Mouse (Mus musculus): ENCODE data around the gene Ak1.

Ak1 gene

DNA sequence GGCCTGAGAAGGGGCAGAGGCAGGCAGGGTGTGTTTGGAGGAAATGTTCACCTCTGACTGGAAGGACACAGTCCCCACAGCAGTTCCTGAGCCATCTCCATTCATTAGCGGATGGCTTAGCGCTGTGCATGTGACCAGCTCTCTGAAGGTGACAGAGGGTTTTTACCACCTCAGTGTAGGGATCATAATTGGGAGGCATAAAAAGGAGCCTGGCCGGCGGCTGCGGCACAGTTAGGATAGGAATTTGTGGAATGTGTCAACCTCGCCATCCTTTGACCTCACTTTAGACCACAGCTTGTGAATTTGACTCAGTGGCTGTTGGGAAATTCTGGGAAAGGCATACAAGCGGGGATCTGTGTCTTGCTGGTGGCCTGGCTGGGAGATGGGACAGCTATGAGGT is 32.2 kb downstream of the Ak1 start:
- ATAC-seq (ENCODE audit: low TSS enrichment) = no peak

DNA sequence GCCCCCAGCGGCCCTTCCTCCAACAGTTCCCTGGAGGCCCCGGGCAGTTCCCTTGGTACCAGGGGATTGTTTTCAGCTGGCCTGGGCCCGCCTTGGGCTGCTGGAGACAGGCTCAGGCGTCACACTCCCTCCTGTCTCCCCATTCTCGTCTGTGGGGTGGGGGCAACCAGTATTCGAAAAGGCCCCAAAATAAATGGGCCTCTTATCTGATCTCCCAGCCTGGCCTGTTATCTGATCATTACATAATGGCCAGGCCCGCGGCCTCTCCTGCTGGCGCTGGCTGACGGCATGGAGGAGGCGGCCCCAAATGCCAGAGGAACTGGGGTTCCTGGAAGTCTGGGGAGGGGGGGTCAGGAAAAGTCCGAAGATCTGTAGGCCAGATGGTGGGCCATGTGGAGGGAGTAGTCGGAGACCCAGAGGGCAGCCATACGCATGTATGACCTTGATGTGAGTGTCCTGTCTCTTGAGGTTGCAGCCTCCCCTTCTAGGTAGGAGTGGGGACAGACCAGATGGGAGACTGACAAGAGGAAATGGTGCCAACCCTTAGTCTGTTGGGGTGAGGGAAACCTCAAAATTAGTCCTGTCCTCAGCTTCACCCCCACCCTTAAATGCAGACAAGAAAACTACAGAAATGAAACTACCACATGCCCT is 33.3 kb downstream of the Ak1 start:
- ATAC-seq (ENCODE audit: low TSS enrichment) = no peak

DNA sequence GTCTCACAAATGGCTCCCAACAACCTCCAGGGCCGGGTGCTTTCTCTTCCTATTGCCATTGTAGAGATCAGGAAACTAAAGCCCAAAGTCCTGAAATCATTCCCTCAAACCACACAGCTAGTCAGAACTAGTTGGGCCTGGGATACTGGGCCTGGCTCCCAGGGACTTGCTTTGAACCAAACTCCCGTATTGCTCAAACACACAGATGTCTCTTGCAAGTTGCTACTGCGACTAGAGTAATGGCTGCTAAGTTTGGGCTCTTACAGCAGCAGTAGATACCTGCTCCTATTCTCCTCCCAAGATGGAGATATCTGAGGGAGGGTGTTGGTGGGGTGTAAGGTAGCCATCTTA is 33.8 kb downstream of the Ak1 start:
- ATAC-seq (ENCODE audit: low TSS enrichment) = no peak

DNA sequence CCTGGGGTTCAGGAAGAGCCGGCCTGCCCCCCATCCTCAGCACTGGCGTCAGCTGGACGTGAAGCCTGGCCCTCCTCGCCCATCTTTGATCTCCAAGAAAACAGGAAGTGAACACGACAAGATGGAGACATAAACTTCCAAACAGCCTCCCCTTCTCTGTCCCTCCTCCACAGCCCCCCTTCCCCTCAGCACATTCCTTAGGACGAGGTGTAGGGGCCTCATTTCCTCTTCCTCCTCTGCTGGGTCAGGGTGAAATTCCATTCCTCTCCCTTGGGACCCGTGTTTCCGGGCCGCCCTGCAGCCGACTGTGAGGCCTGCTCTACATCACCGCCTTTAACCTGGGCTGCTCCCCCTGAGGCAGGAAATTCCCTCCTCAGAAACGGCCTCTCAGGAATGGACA is 34.3 kb downstream of the Ak1 start:
- ATAC-seq (ENCODE audit: low TSS enrichment) = no peak

DNA sequence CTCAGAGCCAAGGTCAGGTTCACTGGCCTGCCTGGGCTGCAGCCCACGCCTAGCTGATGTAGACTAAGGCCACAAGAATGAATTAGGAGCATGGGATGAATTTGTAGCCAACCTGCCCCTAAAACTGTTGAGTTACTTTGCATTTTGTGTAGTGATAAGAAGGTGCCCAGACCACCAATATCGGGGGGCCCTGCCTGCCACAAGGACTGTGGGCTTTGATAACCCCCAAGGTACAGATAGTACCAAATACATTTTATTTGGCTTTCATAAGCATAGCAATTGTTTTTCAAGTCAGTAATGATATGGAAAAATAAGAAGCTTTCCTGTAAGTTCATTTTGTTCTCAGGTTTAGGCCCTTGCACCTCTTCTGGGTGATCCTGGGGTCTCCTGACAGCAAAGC is 37.3 kb downstream of the Ak1 start:
- ATAC-seq (ENCODE audit: low TSS enrichment) = no peak

DNA sequence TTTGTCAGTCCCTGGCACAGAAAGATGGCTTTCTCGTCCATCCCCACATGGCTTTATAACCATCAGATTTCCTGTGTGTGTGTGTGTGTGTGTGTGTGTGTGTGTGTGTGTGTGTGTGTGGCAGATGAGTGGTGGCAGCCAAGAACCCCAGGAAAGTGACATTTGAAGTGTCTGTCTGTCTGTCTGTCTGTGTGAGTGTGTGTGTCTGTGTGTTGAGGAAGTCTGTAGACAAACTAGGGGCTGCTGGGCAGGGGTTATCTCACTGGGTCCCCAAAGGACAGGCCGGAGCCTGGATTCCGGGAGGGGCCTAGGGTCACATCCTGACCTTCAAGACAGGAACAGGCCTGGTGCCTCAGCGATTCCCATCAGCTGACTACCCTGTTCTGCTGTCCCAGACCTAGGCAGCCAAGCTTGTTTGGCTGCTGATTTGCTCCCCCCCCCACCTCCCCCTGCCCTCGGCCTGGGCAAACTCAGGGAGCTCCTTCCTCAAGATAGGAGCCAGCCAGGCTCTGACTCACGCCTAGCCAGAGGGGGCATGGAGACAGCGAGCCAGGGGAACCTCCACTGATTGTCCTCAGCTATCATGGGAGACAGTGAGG is 40.0 kb downstream of the Ak1 start:
- ATAC-seq (ENCODE audit: low TSS enrichment) = no peak

DNA sequence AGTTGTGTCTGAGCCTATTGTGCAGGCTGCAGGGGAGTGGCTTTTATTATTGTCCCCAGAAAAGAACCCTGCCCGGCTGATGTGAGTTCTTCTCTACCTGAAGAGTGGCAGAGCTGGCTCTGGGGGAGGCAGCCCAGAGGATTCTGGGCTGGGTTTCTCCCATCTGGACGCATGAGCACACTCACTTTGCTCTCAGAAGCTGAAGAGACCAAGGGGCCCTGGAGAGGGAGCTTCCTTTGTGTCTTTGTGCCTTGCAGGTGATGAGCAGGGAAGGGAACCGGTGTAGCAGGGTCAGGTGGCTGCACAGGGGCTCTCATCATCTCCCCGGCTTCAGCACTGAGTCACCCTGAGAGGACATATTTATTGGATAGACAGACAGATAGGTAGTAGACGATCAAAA is 40.7 kb downstream of the Ak1 start:
- no peak for ATAC-seq (ENCODE audit: low TSS enrichment)

DNA sequence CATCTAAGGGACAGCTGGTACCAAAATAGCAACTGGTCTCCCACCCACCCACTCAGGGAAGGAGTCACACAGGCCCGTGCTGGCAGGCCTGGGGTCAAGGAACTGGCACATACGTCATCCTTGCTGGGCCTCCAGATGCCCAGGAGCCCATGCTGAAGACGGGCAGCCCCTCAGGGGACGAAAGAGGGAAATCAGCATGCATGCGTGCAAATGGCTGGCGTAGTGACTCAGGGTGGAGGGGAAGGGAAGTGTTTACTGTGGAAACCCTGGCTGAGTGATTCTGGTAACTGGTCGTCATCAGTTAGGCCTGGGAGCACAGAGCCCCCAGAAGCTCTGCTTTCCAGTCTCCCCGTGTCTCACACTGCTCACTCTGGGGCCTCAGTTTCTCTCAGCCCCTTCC is 43.8 kb downstream of the Ak1 start:
- ATAC-seq (ENCODE audit: low TSS enrichment) = no peak

DNA sequence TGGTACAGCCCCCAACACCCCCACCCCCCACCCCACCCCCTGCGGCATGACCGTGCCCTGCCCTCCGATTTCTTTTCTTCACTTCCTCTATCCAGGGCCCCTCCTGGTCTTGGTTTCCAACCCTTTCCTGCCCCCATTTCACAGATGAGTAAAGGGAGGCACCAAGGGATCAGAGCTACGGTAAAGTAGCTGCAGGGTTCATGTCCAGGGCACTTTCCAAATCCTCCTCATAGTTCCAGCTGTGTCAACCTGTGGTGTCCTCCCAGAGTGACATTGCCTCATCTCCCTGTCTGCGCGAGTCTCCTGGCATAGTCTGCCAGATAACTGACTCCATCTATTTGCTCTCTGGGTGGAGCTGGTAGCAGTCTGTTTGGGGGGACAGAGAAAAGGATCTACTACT is 44.3 kb downstream of the Ak1 start:
- ATAC-seq (ENCODE audit: low TSS enrichment) = no peak

DNA sequence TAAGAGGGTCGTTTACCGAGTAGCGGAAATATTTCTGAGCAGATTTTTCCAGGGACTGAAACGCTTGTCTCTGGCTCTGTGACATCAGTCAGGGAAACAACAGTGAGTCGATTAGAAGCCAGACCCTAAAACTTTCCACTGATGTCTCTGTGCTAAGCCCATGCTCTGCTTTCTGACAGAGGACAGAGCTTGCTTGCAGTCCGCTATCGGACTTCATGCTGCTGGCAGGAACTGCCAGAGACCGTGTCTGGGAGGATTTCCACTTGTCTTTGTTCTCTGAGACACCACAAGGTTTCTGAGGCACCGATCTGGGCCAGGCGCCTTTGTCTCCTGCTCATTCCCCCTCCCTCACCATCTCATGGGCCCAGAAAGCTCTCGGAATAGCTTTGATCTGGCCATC is 46.2 kb downstream of the Ak1 start:
- ATAC-seq (ENCODE audit: low TSS enrichment) = no peak

DNA sequence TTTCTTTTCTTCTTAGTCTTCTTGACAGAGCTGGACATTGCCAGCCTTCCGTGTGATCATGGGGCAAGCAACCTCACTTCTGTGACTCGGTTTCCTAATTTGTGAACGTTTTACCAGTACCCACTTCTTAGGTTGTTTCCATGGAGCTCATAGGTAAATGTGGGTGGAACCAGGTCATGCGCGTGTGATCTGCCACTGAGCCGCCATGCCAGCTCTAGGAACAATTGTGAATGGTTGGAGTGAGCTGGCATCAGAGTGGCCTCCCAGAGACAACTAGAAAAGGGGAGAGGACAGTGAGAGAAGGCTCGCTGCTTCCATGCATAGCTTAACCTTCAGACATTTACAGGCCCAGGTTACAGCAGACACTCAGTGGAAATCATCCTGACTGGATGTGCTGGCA is 46.6 kb downstream of the Ak1 start:
- no peak for ATAC-seq (ENCODE audit: low TSS enrichment)

DNA sequence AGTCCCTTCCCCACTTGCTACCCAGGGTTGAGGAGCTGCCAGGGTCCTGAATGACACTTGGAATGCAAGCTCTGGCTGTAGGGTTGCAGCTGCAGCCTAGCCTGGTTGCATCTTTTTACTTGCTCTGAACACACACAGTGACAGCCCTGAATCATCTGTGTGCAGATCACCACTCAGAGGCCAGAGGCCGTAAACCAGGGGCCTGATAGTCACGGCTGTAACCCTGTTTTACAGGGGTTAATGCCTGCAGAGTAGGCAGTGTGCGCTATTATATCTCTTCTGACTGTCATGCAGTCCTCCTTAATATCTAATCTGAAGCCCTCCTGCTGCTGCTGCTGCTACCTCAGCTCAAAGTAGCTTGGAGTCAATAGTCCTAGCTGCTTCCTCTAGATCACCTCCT is 48.3 kb downstream of the Ak1 start:
- ATAC-seq (ENCODE audit: low TSS enrichment) = no peak

DNA sequence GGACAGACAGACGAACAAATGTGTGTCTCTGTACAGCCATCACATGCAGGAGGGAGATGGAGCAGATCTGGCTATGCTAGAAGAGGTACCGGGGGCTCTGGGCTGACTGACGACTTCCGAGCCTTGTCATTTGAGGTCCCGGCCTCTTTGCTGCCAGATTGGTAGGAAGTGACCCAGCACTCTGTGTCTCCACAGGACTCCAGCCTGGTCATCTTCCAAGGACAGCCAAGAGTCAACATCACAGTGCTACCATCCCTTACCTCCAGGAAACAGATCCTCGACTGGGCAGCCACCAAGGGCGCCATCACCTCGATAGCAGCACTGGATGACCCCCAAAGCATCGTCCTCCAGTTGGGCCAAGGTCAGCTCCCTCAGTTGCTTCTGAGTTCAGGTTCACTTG is 49.6 kb downstream of the Ak1 start:
- ATAC-seq (ENCODE audit: low TSS enrichment) = no peak

DNA sequence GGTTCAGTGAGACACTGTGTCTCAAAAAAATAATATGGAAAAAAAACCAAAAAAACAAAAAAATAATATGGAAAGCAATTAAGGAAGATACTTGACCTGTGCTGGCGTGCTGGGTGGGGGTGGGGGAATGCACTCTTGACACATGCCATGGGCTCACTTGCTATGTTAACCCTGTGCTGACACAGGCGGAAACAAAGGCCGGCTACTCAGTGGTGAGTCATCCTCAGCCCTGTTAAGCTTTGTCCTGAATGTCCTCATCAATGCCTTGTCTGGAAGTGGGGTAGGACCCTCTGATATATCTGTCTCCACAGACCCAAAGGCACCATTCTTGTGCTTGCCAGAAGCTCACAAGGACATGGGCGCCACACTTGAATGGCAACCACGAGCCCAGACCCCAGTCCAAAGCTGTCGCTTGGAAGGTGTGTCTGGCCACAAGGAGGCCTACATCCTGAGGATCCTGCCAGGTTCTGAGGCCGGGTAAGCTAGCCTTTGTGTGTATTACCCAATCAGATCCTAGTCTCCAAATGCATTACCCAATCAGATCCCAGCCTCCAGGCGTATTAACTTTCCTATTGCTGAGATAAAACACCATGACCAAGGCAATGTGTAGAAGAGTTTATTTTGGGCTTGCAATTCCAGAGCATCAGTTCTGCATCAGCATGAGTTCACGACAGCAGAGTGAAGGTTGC is 50.5 kb downstream of the Ak1 start:
- no peak for ATAC-seq (ENCODE audit: low TSS enrichment)

DNA sequence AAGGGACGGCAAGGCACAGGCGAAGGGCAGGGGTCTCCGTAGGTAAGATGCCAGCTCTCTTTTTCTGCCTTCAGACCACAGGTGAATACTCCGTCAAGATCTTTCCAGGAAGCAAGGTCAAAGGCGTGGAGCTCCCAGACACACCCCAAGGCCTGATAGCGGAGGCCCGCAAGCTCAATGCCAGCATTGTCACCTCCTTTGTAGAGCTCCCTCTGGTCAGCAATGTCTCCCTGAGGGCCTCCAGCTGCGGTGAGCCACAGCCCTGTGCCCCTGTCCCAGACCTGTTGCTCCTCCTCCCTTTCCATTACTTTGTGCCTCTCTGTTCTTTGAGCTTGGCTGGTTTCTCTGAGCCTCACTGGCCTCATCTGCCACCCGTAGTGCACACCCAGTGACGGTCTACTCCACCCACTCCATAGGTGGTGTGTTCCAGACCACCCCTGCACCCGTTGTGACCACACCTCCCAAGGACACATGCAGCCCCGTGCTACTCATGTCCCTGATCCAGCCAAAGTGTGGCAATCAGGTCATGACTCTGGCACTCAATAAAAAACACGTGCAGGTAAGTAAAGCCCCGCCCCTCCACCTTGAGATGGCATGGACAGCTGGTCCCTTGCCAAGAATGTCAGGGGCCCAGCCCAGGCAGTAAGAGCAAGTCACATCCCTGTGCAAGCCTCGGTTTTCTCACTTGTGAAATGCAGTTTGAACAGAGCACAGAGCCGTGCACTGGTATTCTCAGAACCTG is 51.8 kb downstream of the Ak1 start:
- no peak for ATAC-seq (ENCODE audit: low TSS enrichment)

DNA sequence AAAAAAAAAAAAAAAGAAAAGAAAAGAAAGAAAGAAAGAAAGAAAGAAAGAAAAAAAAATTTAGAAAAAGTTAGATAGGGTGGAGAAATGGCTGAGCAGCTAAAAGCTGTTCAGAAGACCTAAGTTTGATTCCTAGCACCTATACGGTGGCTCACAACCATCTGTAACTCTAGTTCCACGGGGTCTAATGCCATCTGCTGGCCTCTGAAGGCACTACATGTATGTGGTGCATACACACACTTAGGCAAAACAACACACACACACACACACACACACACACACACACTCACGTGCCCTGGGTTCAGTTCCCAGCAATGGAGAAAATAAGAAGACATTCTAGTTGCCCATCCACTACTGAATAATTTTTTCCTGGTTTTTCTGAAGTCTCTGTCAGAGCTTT is 55.3 kb downstream of the Ak1 start:
- no peak for ATAC-seq (ENCODE audit: low TSS enrichment)

DNA sequence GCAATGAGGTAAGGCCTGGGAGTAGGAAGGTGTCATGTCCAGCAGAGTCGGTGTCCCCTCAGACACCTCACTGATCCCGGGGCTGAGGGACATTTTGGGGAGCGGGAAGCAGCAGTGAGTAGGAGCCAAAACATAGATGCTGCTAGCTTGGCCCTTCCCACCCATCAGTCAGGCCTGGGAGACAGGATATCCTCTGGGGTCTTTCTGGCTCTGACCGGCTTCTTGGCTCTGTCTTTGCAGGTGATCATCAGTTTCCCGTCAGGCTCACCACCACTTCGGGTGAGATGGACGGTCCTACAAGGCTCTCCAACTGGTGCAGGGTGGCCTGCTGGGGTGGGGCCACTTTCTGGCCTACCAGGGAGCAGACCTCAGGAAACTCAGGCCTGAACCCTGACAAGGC is 56.1 kb downstream of the Ak1 start:
- ATAC-seq (ENCODE audit: low TSS enrichment) = no peak

DNA sequence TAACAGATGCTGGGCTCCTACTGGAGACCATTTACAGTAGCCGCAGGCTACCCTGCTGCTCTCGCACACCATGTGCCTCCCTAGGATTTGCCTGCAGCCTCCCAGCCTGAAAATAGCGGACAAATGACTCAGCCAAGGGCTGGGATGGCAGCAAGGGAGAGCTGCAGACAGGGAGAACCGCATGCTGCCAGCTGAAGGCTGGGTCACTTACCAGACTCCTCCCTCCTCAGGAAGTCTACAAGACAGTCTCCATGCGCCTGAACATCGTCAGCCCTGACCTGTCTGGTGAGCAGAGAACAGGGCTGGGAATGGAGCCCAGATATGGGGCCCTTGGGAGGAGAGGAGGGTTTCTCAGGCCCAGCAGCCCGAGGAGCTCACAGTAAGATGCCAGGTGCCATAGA is 58.5 kb downstream of the Ak1 start:
- peak; percentile 92 for ATAC-seq (ENCODE audit: low TSS enrichment)

DNA sequence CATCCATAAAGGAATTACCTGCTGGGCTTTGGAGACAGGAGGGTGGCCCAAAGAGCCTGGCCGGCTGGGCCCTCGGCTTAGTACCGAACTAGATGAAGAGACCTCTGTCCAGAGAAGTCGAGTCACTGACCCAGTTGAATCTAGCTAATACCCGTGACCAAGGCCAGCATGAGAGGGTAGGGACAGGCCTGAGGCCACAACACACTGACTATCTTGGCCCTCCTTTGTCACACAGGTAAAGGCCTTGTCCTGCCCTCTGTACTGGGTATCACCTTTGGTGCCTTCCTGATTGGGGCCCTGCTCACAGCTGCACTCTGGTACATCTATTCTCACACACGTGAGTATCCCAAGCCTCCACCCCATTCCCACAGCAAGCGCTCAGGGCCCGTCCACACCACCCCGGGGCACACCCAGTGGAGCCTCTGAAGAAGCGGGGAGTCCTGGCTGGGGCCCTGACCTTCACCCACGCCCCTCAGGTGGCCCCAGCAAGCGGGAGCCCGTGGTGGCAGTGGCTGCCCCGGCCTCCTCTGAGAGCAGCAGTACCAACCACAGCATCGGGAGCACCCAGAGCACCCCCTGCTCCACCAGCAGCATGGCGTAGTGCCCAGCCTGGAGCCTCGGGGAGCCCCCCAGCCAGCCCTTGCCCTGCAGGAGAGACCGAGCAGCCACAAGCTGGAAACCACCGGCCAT is 59.5 kb downstream of the Ak1 start:
- ATAC-seq (ENCODE audit: low TSS enrichment) = no peak

DNA sequence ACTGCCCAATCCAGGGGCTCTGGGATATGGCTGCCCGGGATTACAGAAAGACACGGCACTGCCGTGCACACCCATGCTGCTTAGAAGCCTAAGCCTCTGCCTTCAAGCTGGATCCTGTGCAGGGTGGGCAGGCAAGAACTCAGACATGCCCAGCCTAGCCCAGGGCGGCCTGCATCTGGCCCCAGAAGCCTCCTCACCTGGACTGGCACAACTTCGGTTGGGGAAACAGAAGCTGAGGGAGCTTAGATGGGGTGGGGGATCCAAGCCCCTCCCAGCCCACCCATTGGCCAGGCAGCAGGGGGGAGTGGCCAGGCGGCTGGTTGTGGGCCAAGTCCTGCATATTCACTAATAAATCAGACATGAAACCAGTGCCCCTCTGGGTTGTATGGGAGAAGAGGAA is 60.2 kb downstream of the Ak1 start:
- ATAC-seq (ENCODE audit: low TSS enrichment) = no peak

DNA sequence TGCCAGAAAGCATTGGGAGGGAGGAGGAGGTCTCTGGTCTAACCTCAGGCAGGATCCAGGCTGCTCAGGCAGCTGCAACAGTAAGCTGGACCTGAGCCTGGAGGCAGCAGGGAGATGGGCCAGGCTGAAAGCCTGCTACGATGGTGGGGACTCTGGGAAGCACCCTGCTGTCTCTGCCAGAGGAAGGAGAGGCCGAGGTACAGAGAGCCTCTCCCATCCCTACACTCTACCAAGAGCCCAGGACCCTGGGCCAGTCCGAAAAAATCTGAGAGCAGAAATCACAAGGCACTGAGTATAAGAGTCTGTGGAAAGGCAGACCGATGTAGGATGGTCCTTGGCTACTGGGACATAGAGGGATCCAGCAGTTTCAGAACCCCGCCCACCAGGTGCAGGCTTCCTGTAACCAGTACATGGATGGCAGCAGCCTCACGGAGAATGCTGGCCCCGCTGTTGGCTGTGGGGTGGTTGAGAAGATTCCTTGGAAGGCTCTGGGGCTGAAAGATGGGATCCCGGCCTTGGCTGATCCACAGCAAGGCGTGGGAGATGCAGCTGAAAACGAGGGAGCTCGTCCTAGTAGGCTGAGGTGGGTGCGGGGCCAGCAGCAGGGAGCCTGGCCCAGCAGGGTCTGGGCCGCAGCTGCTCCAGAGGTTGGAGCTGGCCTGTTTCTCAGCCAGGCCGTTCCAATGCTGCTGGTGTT is 61.3 kb downstream of the Ak1 start:
- no peak for ATAC-seq (ENCODE audit: low TSS enrichment)

DNA sequence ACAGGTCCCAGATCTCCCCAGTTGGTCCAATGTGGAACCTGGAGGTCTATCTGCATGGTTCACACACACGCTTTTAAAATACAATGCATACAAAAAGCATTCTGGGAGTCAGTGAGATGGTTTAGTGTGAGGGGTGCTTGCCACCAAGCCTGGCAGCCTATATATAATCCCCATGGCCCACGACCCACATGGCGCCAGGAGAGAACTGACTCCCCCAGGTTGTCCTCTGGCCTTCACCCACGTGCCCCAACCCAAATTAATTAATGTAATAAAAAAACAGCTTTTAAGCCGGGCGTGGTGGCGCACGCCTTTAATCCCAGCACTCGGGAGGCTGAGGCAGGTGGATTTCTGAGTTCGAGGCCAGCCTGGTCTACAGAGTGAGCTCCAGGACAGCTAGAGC is 62.1 kb downstream of the Ak1 start:
- no peak for ATAC-seq (ENCODE audit: low TSS enrichment)
